Mouse (Mus musculus): ENCODE measurements around the gene Vmn1r198. TPM values are rescaled to one million over a fixed set of nuclear protein-coding genes. Genes with fewer than 3 reads are reported as not detected.
"Not testable (repeated sequence)": the region's sequence is repeated elsewhere in the genome, so short reads cannot be mapped to it uniquely, and the experiment has no call there.

The Vmn1r198 gene
- not detected in 2 replicates for total RNA-seq (2014; rRNA removed)
- not detected in 2 replicates for polyA plus RNA-seq (2015; fragmentation: Nextera tagmentation; extraction: Ambion mirVana)

DNA sequence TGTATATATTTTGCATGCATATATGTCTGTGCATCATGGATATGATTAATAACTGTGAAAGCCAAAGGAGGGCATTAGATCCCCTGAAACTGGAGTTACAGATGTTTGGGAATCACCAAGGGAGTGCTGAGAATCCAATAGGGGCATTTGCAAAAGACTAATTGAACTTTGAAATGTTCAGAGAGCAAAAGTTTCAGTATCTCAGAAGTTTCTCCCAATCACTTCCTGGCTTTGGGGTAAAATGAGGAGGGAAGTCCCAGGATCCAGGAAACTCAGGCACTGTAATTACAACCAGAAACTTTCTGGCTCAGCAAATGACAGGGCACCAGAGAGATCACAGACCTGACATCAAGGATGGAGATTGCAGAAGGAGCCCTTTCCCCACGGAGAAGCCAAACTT lies at the start of gene Vmn1r198:
TSS of gene Vmn1r198 (plus strand) at position 301 of the 400 bp plus-strand sequence.
- WGBS, result 52% methylated on average over 1 of the region's 1 CpGs
- ATAC-seq, result no peak
- H3K27me3 ChIP-seq (ENCODE audit: insufficient read depth, low read length), result no peaks in the 10 kb centered on the region

GRCm38 (mm10) chr13:22308075-22308474 lies 42.1 kb upstream of the Vmn1r198 start:
- not testable (repeated sequence) for H3K4me1 ChIP-seq (ENCODE audit: insufficient read depth, low read length); H3K4me3 ChIP-seq (ENCODE audit: low read length); H3K9ac ChIP-seq (replicated peaks; ENCODE audit: low read length); H3K9me3 ChIP-seq (ENCODE audit: low read length); H3K27me3 ChIP-seq (ENCODE audit: insufficient read depth, low read length); H3K27ac ChIP-seq; H3K36me3 ChIP-seq (ENCODE audit: insufficient read depth, low read length); ATAC-seq; H3K4me2 ChIP-seq (ENCODE audit: low read depth, low read length); DNase-seq (ENCODE audit: low spot score)
- WGBS, result 88% methylated on average over 5 of the region's 5 CpGs

More for the DNA sequence above, at the start of gene Vmn1r198:
- no peak for DNase-seq (ENCODE audit: low spot score)
- Histone ChIP-seq H3K9me3 (ENCODE audit: low read length) (no peaks in the 10 kb centered on the region), H3K4me2 (ENCODE audit: low read depth, low read length) (no peak within 1 kb of the TSS), H3K4me3 (ENCODE audit: low read length) (no peak within 1 kb of the TSS), H3K27ac (no peak within 1 kb of the TSS), H3K4me1 (ENCODE audit: insufficient read depth, low read length) (no peaks in the 10 kb centered on the region), H3K9ac (replicated peaks; ENCODE audit: low read length) (no peak within 1 kb of the TSS), H3K36me3 (ENCODE audit: insufficient read depth, low read length) (no peaks in the 10 kb centered on the region)
- no peak for TF ChIP-seq CTCF (IDR thresholded peaks at IDR 0.05; ENCODE audit: low read depth)

DNA sequence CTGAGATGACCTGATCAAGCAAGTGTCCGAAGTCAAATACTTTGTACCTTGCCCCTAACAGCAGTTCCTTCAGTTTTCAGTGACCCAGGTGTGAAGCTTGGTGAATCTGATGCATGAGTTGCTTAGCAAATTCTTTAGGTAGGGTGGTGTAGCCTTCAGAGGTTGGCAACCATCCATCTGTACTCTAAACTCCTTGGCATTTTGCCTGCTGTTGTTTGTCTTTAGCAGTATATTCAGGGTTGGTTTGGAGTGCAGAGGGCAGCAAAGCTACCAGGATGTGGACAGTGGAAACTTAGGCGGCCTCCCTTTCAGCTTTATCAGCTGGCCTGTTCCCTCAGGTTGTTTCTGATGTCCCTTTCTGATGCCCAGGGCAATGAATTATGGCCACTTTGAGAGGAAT lies 34.8 kb upstream of the Vmn1r198 start:
- Histone ChIP-seq H3K9ac (replicated peaks; ENCODE audit: low read length) (no peak overlapping the region), H3K27ac (no peak overlapping the region), H3K4me1 (ENCODE audit: insufficient read depth, low read length) (no peaks in the 10 kb centered on the region), H3K4me3 (ENCODE audit: low read length) (no peak overlapping the region), H3K36me3 (ENCODE audit: insufficient read depth, low read length) (no peaks in the 10 kb centered on the region), H3K27me3 (ENCODE audit: insufficient read depth, low read length) (no peaks in the 10 kb centered on the region), H3K4me2 (ENCODE audit: low read depth, low read length) (no peak overlapping the region), H3K9me3 (ENCODE audit: low read length) (no peaks in the 10 kb centered on the region)
- no peak for TF ChIP-seq CTCF (IDR thresholded peaks at IDR 0.05; ENCODE audit: low read depth)
- ATAC-seq (no peak), DNase-seq (ENCODE audit: low spot score) (no peak)
- WGBS, result 82% methylated on average over 2 of the region's 2 CpGs

DNA sequence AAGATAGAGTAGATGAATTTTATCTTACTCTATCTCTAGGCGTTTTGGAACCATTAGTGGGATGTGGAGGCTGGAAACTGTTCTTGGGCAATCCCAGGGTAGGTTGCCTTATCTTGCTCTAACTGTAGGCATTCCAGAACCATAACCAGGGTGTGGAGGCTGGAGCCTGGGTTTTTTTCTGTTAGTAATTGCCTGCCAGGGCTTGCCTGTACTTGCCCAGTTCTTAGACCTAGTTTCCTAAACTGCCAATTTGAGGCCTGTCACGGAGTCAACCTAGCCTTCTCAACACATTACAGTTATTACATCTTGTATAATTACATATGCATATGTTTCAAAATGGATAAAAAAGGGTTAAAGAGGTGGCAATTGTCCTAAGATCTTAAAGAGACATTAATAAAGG lies 32.8 kb upstream of the Vmn1r198 start:
- DNase-seq (ENCODE audit: low spot score), result no peak
- Histone ChIP-seq H3K9me3 (ENCODE audit: low read length) (no peaks in the 10 kb centered on the region), H3K27ac (no peak overlapping the region), H3K9ac (replicated peaks; ENCODE audit: low read length) (no peak overlapping the region), H3K36me3 (ENCODE audit: insufficient read depth, low read length) (no peaks in the 10 kb centered on the region), H3K4me3 (ENCODE audit: low read length) (no peak overlapping the region), H3K4me2 (ENCODE audit: low read depth, low read length) (no peak overlapping the region), H3K27me3 (ENCODE audit: insufficient read depth, low read length) (no peaks in the 10 kb centered on the region), H3K4me1 (ENCODE audit: insufficient read depth, low read length) (no peaks in the 10 kb centered on the region)
- WGBS, result 92% methylated on average over 2 of the region's 2 CpGs
- no peak for ATAC-seq
- TF ChIP-seq CTCF (IDR thresholded peaks at IDR 0.05; ENCODE audit: low read depth), result no peak

- Histone ChIP-seq H3K4me2 (ENCODE audit: low read depth, low read length) (no peak overlapping the region), H3K27ac (no peak overlapping the region), H3K9ac (replicated peaks; ENCODE audit: low read length) (no peak overlapping the region), H3K4me1 (ENCODE audit: insufficient read depth, low read length) (no peaks in the 10 kb centered on the region), H3K27me3 (ENCODE audit: insufficient read depth, low read length) (no peaks in the 10 kb centered on the region), H3K4me3 (ENCODE audit: low read length) (no peak overlapping the region), H3K9me3 (ENCODE audit: low read length) (no peaks in the 10 kb centered on the region), H3K36me3 (ENCODE audit: insufficient read depth, low read length) (no peaks in the 10 kb centered on the region)
- no peak for ATAC-seq
- no peak for TF ChIP-seq CTCF (IDR thresholded peaks at IDR 0.05; ENCODE audit: low read depth)
- DNase-seq (ENCODE audit: low spot score), result no peak
Observed at GRCm38 (mm10) chr13:22320091-22320490, 30.1 kb upstream of the Vmn1r198 start.

DNA sequence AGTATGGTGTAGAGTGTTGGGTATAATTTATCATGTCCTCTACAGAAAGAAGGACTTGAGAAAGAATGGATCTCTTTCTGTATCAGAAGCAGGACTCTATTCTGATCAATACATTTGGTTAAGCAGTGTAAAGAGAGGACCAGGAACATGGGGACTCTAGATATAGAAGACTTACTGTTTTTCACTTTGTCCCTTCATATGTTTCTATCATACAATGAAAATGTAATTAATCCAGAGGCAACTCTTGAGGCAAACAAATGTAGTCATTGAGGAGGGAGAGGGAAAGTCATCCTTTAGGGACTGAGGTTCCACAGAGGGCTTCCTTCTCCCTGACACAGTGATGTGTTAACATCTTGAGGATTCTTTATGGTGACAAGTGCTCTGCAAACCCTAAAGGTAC lies 25.9 kb upstream of the Vmn1r198 start, which contains the start of gene Vmn1r197:
TSS of gene Vmn1r197 (plus strand) at position 301 of the 400 bp plus-strand sequence.
- no peak for TF ChIP-seq CTCF (IDR thresholded peaks at IDR 0.05; ENCODE audit: low read depth)
- no peak within 1 kb of the TSS for H3K4me2 ChIP-seq (ENCODE audit: low read depth, low read length)
- no peak for ATAC-seq

GRCm38 (mm10) chr13:22333269-22333668 lies 16.9 kb upstream of the Vmn1r198 start:
- no peak overlapping the region for H3K4me2 ChIP-seq (ENCODE audit: low read depth, low read length)
- H3K36me3 ChIP-seq (ENCODE audit: insufficient read depth, low read length), result no peaks in the 10 kb centered on the region
- DNase-seq (ENCODE audit: low spot score), result no peak
- H3K4me3 ChIP-seq (ENCODE audit: low read length), result no peak overlapping the region
- WGBS, result 68% methylated on average over 2 of the region's 2 CpGs
- H3K9ac ChIP-seq (replicated peaks; ENCODE audit: low read length), result no peak overlapping the region
- no peaks in the 10 kb centered on the region for H3K9me3 ChIP-seq (ENCODE audit: low read length)
- no peaks in the 10 kb centered on the region for H3K4me1 ChIP-seq (ENCODE audit: insufficient read depth, low read length)
- no peaks in the 10 kb centered on the region for H3K27me3 ChIP-seq (ENCODE audit: insufficient read depth, low read length)
- no peak for ATAC-seq
- TF ChIP-seq CTCF (IDR thresholded peaks at IDR 0.05; ENCODE audit: low read depth), result no peak
- no peak overlapping the region for H3K27ac ChIP-seq

More for the DNA sequence above, 25.9 kb upstream of the Vmn1r198 start, which contains the start of gene Vmn1r197:
- no peaks in the 10 kb centered on the region for H3K4me1 ChIP-seq (ENCODE audit: insufficient read depth, low read length)
- H3K36me3 ChIP-seq (ENCODE audit: insufficient read depth, low read length), result no peaks in the 10 kb centered on the region
- no peak within 1 kb of the TSS for H3K27ac ChIP-seq
- H3K27me3 ChIP-seq (ENCODE audit: insufficient read depth, low read length), result no peaks in the 10 kb centered on the region
- no peak within 1 kb of the TSS for H3K4me3 ChIP-seq (ENCODE audit: low read length)
- H3K9ac ChIP-seq (replicated peaks; ENCODE audit: low read length), result no peak within 1 kb of the TSS
- no peaks in the 10 kb centered on the region for H3K9me3 ChIP-seq (ENCODE audit: low read length)
- no peak for DNase-seq (ENCODE audit: low spot score)

All from hindbrain, postnatal 0 days (tissue).